Mouse (Mus musculus) lung, postnatal 4 days (tissue): ENCODE measurements around the gene Cib1.

Experiments used
- DNase-seq, 2 experiments: peaks; one replicate each; pipeline ENCODE4 v3.0.0; 2021

The Cib1 gene

GRCm38 (mm10) chr7:80183466-80183865 lies 49.1 kb downstream of the Cib1 start:
- no peak for DNase-seq

GRCm38 (mm10) chr7:80182139-80182538 lies 50.5 kb downstream of the Cib1 start:
- DNase-seq: no peak

- DNase-seq: no peak
Observed at GRCm38 (mm10) chr7:80181078-80181477, 51.5 kb downstream of the Cib1 start.

GRCm38 (mm10) chr7:80180202-80180601 lies 52.4 kb downstream of the Cib1 start:
- DNase-seq: no peak

- DNase-seq: no peak
Observed at GRCm38 (mm10) chr7:80179790-80180189, 52.8 kb downstream of the Cib1 start.

- DNase-seq: no peak
Observed at GRCm38 (mm10) chr7:80179327-80179726, 53.3 kb downstream of the Cib1 start.

- no peak for DNase-seq
Observed at GRCm38 (mm10) chr7:80178037-80178729, 54.4 kb downstream of the Cib1 start.

GRCm38 (mm10) chr7:80177438-80177837 lies 55.2 kb downstream of the Cib1 start:
- DNase-seq: no peak
